Mouse (Mus musculus) cerebellum, adult 18-20 months (tissue): ENCODE results near the gene Smg6.
A peak's percentile ranks its signal among the peaks of the same experiment; 100 is the strongest.
"Not testable (repeated sequence)": the region's sequence is repeated elsewhere in the genome, so short reads cannot be mapped to it uniquely, and the experiment has no call there.

Source experiments
- DNase-seq, 2 experiments: peaks; one replicate each; pipeline ENCODE4 v3.0.0; 2021

Smg6 gene

DNA sequence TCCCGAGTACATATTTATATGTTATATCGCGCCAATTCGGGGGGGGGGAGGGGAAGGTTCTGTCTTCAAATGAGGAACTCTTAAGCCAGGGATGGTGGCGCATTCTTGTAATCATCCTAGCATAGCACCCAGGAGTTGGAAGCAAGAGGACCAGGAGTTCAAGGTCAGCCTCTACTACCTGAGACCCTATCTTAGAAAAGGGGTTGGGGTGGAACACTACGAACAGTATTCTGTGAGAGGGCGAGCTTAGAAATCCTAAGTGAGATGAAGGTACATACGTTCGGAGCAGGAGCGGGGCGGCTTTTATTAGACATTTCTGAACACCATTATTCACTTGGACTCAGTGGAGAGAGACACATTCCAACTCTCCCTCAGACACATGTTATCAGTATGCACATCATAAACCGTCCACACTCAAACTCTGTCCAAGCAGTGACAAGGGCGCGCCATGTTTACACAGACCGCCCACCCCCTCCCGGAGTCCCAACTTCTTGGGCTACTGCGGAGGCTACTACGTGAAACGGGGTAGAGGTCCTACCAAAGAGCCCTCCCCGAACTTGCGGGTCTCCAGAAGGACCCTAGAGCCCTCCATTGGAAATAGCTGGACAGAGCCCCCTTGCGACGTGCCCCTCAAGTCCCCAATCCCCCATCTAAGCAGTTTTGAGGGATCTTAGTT lies 243.9 kb downstream of the Smg6 start, which contains the start of gene Hic1:
Gene Hic1 (minus strand): TSS at position 115 of the 676 bp plus-strand sequence.
- peak in 1 of 2 experiments; percentile 48 for DNase-seq

DNA sequence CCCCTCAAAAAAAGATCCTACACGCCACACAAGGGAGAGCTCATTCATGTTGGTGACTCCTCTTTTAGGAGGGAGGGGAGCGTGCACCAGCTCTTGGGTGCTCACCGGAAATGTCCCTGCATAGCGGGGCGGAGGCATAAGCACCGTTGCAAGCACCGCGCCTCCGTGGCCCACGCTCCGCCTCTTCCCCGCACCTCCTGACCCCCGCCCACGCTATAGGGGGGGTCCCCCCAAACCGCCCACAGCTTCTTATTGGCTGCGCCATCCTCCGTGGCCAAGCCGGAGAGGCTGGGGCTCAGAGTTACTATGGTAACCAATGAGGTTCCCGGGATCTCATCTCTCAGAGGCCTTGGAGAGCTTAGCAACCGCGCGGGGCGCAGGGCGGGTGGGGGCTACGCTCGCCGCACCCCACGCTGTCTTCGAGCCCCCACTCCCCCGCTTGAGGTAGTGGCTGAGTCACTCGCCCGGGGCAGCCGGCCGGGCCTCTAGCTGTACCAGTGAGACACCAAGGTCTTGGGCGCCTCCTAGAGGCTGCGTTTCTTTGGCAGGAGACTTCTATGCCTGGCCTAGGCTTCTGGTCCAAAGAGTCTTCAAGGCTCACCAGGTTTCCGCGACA lies 244.6 kb downstream of the Smg6 start:
- peak; percentile 97 to 98 for DNase-seq

DNA sequence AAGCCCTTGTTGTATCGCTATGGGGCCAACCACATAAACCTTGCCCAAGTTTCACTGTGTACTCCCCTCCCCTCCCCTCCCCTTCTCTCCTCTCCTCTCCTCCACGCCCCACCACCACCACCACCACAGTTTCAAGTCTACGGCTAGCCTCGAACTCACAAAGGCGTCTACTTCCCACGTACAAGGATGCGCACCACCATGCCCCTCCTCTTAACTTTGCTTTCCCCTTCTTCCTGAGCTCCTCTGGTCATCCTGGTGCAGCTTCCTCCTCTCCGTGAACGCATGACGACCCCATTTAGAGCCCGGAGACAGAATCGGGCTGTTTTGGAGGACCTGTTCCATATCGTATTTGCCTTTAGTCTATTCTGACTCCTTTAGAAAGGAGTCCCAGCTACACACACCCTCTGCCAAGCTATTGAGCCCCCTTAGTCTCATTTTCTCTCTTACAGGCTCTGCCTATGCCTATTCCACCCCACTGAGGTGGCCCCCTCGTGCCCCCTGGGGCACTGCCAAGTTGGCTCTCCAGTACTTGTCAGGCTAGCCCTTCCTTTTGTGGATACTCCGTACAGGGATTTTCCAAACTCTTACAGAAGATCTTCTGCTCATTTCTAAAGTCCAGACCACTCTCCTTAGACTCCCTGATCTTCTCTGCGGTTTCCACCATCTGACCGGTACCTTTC lies 245.7 kb downstream of the Smg6 start:
- peak in 1 of 2 experiments; percentile 53 for DNase-seq

DNA sequence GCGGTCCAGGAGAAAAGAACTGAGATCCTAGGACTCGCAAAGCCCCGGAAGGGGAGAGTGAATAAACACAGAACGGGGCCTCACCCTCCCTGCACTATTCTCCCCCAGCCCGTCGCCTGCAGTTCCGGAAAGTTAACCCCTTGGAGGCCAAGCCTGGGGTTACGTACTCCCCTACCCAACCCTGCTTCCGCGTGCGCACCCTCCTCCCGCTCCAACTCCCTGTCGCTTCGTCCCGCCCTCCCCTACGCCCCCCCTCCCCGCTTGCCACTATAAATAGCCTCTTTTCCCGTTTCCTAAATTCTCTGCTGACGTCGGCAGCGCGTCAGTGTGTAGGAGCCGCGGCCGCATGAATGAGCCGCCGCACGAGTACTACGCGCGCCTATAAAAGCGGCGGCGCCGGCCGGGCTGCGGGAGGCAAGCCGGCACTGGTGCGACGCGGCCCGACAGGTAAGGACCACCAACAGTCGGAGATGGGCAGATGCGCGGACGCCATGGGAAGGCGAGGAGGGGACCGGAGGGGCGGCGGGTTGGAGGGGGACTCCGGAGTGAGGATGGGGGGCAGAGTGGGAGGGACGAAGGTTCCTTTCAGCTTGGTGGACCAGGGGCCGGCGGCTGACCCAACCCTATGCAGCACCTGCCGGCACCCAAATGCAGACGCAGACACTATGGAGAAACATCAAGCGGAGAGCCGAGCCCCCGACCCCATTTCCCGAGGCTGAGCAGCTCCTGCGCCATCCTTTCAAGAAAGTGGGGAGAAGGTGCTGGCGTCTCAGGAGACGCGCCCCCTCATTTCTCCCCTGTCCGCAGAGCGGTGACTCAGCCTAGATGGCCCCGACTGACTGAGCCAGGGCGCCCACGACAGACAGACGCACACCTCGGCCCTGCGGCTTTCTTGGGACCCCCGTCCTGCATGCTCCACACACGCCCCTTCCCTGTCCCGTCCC lies 246.8 kb downstream of the Smg6 start:
- DNase-seq: peak; percentile 66 to 71

DNA sequence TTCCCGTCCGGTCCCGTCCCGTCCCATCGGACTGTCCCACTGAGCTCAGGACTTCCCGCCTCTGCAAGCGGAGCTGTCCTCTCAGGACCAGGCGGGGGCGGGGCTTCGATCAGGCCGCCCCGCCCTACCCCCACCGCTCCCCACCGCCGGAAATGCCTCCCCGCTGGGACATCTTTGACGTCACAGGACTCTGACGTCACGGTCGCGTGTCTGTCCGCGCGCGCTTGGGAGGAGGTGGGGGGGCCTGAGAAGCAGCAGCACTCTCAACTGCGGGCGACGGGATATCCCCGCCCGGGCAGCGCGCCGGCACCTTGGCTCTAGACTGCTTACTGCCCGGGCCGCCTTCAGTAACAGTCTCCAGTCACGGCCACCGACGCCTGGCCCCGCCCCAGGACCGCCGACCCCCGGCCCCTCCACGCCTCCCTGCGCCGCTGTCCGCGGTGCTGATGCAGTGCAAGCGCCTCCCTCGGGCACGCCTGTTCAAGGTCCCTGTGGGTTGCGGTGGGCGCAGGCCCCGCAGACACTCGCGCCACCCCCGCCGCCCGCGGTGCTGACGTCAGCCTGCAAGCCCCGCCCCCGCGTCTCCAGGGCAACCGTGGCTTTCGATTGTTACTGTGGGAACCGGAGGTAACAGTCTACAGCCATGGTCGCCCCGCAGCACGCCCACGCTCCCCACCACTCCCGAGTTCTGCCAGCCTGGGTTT lies 247.6 kb downstream of the Smg6 start:
- peak; percentile 85 to 93 for DNase-seq

DNA sequence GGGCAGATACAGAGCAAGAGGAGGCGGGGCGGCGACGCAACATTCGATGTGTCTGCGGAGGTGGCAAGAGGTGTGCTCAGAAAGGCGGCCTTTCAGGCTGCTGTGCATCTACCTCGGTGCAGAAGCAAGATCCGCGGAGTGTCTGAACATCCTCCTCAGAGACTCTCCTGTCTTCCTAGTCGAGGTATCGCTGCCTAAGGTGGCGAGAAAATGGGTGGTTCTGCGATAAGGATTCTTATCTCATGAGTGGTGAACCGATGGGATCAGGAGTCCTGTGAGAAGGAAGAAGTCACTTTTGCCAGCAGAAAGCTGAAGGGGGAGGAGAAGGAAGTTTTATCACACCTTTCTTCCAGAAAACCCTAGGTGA lies 248.2 kb downstream of the Smg6 start:
- no peak for DNase-seq

DNA sequence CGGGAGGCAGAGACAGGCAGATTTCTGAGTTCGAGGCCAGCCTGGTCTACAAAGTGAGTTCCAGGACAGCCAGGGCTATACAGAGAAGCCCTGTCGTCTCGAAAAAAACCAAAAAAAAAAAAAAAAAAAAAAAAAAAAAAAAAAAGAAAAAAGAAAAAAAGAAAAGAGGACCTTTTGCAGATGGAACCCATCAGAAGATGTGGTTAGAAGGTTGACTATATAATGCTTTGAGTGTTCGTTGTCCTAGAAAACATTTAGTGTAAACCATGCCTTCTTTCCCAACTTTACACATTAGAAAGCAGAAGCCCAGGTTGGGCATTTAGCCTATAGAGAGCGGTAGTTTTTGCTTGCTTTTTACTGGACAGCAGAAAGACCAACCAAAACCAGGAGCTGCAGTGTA lies 249.0 kb downstream of the Smg6 start:
- DNase-seq: not testable (repeated sequence)

DNA sequence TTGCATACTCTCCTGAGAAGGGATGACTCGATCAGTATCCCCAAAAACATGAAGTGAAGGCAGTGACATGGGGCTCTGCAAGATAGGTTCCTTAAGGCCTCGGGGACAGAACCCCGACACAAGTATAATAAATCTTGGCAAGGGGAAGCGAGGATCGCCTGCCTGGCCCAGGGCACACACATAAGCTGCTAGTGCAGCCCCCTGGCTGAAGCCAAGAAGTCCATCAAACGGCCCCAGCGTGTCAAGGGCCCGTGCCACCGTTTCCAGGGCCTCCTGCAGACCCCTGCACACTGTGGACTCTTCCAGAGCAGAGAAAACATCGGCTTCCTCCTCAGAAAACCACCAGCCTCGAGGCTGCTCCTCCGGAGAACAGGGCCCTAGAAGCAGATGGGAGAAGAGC lies 252.4 kb downstream of the Smg6 start:
- DNase-seq: peak in 1 of 2 experiments; percentile 21

DNA sequence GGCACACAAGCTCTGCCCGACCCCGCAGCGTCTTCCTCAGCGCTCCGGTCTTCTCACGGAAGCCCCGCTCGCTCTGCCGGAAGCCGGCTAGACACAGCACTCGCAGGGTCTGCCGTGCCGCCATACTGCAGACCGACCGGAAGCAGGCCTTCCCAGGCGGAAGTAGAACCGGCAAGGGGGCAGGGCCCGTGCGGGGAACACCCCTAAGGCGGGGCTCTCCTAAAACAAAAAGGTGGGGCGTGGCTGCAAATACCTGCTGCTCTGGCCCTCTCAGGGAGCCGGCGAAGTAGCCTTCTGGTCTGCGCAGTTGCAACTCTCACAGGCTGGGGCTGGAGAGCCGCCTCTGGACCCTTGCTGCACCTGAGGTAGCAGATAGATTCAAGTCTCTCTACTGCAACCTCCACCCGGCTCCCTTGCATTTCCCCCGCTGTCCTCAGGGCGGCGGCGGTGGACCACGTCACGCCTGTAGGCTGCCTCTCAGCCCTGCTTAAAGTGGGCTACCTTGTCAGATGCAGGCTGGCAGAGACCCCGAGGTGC lies 253.1 kb downstream of the Smg6 start, which contains the start of gene Ovca2:
Gene Ovca2 (minus strand): TSS at position 164 of the 537 bp plus-strand sequence.
- peak; percentile 91 for DNase-seq

DNA sequence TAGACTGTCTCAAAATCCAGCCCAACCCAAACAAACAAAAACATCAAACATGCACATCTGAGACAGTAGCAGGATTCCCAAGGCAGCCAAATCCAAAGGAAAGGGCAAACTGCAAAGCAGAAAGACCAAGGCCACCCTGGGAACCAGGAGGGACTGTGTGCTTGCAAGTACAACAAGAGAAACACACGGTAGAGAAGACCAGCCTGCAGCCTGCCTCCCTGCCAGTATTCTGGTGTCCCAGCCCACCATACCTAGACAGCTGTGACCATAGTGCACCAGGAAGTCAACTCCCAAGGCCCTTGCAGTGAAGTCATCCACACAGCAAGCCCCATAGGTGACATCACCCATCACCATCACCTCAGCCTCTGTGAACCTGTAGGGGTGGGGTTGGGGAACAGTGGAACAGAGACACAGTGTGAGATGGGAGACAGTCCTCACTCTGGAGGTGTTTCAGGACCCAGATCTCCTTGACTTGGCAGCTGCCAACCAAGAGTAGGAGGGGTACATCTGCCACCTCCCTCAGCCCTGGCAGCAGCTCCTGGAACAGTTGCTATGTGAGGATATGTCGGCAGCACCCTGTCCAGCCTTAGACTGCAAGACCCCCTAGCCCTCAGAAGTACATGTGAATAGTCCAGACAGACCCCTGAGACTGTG lies 258.4 kb downstream of the Smg6 start:
- no peak for DNase-seq

DNA sequence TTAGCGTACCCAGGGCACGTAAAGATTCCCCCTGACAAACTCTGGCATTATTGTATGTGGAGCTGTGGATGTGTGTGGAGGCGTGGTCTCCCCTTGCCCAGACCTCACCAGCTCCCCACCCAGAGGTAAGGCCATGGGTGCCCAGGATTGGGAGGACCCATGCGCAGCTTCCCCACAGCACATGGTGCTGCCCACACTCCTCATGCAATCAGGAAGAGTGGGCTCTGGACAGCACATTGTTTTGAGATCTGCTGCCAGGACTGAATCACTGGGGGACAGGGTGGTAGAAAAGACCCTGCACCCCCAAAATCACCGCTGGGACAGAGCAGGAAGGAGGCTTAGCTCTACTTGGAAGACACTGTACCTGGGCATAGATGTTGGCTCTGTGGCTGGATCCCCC lies 258.9 kb downstream of the Smg6 start:
- no peak for DNase-seq

DNA sequence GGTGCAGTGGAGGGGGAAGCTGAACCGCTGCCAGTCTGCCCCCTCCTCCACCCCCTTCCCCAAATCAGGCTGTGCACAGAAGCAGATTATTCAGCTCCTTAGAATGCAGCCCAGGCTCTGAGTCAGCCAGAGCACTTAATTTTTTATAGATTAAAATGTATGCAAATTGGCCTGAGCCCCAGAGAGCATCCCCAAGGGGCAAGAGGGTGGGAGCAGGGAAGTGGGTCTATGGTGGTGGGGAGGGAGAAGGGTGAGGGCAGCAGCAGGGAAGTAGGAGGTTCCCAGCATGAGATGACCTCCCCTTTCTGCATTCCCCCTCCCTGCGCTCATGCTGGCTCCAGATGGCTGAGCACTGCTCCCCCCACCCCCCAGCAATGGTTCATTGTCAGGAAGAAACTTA lies 259.4 kb downstream of the Smg6 start:
- no peak for DNase-seq

DNA sequence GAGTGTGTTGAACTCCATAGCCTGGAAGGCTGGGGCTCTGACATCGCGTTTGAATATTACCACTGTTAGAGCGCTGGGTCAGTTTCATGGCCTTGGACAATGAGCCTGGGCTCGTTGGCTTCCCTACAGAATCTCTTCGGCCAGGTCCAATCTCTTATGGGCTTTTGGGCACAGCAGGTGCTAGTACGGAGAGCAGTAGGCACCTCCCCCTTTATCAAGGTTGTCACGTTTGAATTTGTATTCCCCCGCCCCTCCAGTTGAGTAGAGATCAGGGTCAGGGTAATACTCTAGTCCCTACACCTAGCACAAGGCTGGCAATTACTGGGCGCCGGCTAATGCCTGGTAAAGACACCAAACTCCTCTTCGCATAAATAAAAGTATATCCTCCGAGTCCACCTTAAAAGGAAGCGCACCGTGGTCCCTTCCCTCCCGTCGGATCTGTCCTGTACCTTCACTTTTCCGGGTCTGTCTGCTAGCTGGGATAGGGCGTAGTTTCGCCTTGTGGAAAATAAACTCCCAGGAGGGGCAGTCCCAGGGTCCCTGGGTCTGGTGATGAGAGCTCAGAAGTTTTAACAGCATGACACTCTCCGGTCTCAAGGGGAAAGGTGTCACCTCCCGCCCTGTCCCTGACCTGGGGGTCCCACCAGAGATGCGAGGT lies 264.2 kb downstream of the Smg6 start:
- DNase-seq: peak in 1 of 2 experiments; percentile 17

DNA sequence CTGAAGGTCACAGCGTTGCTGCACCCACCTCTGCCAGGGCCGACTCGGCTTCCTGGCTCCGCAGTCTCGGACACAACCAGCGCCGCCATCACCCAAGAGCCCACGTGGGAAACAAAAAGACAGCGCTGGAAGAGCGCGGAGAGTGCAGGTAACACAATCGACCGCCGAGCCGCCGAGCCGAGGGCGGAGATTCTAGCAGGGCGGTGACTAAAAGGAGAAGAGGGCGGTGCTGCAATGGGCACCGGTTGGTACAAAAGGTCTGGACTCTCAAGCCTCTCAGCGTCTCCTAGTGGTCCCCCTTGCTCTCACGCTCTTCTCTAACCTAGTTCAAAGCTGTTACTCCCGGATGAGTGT lies 264.7 kb downstream of the Smg6 start:
- DNase-seq: peak; percentile 84 to 87

DNA sequence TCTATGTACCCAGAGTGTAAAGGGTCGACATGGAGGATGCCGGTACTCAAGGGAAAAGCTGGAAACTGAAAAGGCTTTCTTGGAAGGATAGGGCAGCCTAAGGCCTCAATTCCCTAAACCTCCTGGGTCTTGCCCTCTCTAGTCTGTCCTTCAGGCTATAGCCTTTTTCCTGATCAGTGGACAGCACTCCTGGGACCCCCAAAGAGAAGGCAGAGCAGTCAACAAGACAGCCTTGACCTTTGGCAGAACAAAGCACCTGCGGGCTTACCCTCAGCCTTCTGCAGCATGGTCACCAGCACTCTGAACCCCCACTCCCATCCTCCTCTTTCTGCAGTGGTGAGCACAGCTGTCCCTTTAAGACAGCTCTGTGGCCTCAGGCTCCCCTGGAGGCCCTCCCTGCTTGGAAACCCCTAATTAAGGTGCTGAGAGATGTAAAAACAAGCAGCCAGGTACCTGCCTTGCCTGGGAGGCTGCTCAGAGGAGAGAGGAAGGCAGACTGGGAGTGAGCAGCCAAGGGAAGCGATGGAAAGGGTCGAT lies 265.4 kb downstream of the Smg6 start, which contains the start of gene Dph1:
Gene Dph1 (minus strand): TSS at position 337 of the 537 bp plus-strand sequence.
- no peak for DNase-seq

DNA sequence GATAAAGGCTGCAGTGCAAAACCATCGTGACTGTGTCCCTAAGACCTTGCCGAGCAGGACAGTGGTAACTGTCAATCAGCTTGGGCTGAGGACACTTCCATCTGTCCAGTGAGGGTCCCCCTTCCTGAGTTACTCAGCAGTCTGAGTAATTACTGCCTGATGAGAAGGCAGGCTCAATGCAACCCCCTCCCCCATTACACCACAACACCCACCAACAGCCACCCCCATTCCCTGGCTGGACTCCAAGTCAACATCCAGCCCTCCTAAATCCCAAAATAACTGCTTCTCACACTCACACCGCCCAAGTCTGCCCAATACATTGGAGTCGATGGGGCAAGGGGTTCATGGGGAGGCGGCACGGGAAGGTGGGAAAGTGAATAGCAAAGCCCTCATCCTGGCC lies 266.2 kb downstream of the Smg6 start:
- DNase-seq: peak in 1 of 2 experiments; percentile 36

DNA sequence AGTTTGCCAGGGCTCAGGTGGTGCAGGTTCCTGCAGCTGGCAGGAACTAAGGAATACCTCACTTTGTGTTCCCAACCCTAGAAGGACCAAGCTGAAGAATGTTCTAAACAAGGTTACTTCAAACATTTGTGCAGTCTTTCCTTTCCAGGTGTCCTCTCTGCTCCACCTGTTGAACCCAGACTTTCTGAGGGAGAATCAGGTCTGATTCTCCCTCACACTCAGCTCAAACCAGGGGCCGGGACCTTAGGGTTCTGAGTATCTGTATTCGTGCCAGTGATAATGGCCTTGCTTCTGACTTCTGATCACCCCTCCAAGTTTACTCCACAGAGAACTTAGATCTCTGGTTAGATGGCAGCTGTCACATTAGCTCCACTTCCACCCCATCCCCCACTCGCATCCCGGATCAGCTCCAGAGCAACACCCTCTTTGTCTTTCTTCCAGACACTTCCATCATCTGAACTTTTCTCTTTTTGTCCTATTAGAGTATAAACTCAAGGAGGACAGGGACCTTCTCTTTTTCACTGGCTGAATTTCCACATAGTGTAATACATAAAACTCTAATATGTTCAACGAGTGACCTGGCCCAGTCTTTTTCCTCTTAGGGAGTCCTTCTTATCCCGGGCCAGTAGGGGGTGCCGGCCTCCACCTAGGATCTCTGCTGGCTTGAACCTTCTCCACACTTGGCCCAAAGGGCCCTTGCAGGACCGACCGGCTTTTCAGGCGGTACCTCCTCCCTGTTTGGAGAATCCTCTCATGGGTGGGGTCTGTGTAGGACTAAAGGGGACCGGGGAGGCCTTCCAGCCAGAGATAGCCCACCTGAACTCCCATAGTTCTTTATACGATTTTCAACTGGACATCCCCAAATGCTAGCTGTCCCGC lies 267.0 kb downstream of the Smg6 start:
- DNase-seq: peak; percentile 90 to 91

DNA sequence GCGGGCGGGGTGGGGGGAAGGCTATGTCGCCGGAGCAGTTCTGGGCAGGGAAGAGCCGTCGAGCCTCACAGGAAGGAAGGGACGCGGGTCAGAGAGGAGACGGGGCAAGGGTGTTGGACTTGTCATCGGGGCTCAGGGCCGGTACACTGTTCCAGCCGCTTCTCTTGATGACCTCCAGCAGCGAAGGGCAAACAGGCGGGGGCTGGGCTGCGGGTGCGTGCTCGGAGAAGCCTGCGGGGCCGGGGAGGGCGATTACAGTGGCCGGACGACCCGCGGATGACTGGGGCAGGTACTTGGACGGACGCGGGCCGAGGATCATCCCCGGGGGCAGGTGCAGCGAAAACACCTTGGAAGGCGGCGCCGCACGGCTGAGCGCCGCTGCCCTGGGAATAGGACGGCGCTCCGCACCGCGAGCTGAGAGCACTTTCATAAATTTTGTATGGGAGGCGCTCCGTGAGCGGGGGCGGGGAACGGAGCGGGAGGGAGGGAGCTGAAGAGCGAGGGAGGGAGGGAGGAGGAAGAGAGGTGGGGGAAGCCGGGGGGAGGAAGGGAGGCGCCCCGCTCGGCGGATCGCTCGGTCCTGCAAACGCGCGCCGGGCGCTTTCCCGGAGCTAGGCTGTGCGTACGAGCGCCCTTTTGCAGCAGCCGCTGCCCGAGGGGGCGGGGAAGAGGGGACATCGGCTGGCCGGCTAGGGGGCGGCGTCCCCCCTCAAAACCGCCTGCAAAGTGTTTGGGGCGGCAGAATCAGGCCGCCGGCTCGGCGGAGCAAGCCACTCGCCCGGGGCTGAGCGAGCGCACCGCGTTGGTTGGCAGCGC lies 267.8 kb downstream of the Smg6 start, which contains the start of gene Rtn4rl1:
Gene Rtn4rl1 (plus strand): TSS at position 528 of the 816 bp plus-strand sequence.
- peak; percentile 86 to 87 for DNase-seq
